Mouse (Mus musculus) inflammation-experienced regulatory T-cells, adult 6 months (primary cell): ENCODE measurements around the gene Manba. TPM values are rescaled to one million over a fixed set of nuclear protein-coding genes. Genes with fewer than 3 reads are reported as not detected.
A peak's percentile ranks its signal among the peaks of the same experiment; 100 is the strongest.

Source experiments
- ATAC-seq: one replicate; pipeline ENCODE4 v1.8.0; 2017
- polyA plus RNA-seq, 3 experiments: library from polyadenylated mRNA; unstranded; fragments of 100-300 nt; shearing (Covaris generic); gene quantifications; one replicate each; pipeline ENCODE4 v1.2.1; 2017

Manba gene
- polyA plus RNA-seq, 3 experiments from 2014 or later: 18.0 to 26.9 (median 26.4) TPM

DNA sequence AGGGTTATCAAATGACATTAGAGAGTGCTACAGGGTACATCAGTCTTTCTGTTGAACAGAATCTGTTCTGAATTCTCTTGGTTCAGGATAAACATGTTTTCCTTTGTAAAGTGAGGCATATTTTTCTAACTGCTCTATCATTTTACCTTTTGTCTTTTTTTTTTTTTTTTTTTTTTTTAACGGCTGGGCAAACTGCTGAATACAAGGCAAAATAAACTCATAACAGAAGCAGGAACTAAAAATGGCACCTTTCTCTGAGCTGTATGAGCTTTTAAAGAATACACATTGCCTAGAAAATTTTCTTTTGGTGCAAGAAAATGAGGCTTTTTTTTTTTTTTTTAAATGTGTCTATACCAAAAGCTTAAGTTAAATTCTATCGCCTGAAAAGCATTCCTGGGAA, 100.6 kb downstream of the Manba start:
- ATAC-seq: no peak

DNA sequence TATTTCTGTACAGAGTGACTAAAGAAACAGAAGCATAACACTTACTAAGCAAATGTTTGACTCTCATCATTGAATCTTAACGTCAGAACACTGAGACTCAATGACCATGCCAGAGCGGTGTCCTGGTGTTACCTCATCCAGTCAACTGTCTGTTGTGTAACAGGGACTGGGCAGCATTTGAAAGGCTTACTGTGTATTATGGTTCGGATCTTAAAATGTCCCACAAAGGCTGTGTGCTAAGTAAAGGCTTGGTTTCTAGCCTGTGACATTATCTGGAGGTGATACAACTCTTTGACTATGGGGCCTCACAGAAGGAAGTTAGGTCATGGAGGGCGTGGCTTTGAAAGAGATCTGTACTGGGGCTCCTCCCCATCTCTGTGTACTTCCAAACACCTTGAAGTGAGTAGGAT, 101.1 kb downstream of the Manba start:
- ATAC-seq: no peak

DNA sequence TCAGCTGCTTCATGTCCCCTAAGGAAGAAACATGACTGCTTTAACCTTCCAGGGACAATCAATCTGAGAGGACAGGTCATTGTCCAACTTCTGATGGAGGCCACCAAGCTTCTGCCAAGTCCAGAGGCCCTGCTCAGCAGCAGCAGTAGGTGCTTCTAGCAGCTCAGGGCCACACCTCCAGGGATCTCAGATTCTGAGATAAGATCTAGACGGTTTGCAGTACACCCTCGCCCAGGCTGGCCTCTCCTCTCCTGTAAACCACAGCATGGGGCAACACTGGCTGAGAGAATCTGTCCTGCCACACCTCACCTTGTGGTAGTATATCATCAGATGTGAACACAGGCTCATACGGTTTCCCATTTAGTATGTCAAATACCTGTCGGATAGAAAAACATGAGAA, 105.1 kb downstream of the Manba start:
- ATAC-seq: no peak

DNA sequence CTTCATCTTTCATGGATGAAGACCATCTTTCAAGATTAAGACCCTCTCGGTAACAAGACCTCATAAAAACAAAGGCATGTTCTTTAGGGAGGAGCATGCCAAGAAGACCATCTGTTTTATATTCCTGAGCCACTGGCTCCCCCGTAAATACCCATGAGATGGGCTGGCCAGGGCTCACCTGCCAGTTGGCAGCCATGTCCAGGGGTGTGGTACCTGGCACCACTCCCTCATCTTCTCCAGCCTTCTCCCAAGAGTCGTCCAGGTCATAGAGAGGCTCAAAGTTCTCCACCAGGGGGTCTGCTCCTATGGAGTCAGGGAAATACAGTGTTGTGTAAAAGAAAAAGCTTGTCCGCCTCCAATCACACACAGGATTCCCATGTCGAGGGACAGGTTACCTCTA, 106.0 kb downstream of the Manba start:
- ATAC-seq: no peak

DNA sequence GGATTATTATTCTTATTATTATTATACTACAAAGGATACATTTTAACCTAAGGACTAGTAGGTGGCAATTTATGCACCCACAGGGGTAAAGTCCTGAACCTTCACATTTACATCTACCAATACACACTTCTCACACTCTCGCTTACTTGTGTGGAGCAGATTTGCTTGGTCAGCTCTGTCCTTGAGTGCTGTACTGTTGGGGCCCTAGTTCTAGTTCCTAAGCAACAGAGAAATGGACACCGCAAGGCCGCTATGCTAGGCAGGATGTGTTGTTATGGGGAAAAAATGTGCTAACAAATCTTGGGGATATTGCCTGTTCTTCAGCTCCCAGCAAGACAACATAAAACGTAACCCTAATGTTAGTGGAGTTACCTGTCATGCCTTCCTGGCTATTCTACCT, 106.6 kb downstream of the Manba start:
- no peak for ATAC-seq

DNA sequence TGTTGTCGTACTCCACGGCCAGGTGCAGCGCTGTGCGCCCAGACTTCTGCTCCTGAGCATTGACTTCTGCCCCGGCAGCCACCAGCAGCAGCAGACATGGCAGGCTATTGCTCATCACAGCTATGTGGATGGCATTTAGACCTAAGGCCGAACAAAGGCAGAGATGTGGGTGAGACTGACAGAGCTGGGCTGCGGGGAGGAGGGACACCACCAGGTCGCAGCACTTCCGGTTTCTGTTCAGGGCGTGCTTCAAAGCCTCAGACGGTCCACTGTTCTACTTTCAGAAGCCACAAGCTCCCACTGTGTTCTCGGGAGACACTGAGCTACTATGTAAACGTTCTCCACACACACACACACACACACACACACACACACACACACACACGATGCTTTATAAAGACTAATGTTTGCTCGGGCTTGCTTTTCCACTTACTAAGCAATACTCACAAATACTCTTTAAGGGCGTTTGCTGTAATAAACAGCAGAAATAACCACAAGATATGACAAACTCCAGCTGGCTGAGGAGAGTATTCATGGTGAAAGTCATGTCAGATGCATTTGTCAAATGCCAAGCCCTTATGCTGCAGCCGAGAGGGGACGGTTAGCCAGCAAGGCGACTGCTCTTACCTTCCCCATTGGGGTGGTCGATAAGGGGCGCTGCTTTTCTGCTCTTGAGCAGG, 109.0 kb downstream of the Manba start:
- peak; percentile 87 for ATAC-seq

DNA sequence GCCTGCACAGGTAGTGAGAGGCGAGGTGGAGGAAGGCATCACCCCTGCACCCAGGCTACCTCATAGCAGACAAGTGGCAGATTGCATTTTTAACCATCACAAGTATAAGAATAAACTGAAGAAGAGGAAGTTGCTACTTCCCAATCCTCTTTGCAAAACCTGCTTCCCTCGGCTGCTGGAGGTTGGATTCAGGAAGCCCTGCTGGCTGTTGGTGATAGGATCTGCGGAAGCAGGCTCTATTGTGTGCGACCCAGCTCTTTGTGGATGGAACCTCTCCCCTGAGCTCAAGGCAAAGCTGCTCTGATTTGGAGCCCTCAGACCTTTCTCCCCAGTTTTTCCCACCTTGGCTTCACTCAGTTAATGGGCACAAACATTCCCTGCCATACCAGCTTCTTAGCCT, 111.6 kb downstream of the Manba start:
- ATAC-seq: no peak

DNA sequence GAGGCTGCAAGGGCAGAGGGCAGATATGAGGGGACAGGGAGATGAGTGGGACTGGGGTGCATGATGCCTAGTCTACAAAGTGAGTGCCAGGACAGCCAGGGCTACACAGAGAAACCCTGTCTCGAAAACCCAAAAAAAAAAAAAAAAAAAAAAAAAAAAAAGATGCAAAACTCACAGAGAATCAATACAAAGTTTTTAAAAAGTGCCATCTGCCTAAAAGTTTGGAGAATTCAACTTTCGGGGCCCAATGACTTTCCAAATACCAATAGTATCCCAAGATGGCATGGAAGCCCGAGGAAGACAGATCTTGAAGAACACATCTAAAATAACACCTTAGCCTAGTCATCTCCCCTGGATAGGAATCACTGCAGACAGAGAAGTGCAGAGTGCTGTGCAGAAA, 112.9 kb downstream of the Manba start:
- ATAC-seq: no peak

DNA sequence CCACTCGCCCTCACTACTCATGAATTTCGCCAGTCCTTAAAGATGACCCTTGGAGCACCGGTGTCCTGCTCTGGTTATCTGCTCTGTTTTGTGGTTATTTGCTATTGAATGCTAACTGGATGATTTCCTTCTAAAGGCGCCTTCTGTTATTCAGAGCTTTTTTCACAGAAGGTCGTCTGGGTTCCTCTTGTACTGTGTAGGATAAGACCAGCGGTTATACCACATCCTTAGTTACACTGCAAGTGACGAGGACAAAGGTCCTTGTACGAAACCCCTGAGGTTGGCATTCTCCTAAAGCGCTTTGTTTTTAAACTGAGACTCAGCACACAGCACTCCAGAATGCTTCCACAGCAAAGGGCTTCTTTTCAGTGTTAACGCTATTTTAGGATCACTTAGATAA, 117.3 kb downstream of the Manba start:
- peak; percentile 59 for ATAC-seq

DNA sequence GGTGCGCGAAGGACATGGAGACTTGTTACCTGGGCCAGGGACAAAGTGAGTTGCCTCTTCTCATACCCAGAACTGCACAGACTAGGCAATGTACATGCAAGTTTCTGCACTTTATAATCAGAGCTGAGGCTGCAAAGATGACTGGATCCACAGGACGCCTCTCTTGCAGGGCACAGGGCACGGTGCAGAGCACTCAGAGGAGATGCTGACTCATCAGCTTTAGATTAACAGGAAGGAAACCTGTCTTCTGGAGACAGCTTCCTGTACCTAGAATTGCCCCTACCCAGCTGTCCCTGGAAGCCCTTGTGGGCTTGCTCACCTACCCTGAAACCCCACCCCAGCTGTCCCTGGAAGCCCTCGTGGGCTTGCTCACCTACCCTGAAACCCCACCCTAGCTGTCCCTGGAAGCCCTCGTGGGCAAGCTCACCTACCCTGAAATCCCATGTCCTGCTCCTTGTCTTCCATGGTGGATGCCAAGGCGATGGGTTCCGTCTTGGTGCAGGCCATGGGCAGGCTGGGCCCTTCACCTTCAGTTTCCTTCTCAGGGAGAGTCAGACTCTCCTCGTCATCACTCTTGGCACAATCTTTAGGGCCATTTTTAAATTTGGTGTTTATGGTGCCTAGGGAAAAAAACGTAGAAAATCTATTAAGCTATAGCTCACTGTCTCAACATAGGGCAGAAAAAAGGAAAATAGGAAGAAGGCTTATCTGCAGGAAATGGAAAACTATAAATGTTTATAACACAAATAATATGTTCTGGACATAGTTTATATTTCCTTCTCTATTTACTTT, 119.4 kb downstream of the Manba start:
- ATAC-seq: peak; percentile 65

DNA sequence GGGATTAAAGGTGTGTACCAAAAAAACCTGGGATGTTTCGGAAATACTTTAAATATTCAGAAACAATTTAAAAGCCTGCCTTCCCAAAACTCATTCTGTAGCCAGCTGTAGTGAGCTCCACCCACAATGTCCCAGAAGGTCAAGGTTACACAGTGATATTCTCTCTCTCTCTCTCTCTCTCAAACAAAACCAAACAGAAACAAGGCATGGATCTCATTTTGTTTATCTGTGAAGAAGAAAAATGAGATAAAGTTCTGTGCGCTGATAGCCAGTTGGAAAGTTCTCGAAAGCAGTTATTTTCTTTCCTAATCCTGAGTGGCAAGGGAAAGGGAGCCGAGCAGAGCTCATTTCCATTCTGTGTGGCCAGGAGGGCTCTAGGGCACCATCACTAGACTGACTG, 120.1 kb downstream of the Manba start:
- ATAC-seq: no peak

DNA sequence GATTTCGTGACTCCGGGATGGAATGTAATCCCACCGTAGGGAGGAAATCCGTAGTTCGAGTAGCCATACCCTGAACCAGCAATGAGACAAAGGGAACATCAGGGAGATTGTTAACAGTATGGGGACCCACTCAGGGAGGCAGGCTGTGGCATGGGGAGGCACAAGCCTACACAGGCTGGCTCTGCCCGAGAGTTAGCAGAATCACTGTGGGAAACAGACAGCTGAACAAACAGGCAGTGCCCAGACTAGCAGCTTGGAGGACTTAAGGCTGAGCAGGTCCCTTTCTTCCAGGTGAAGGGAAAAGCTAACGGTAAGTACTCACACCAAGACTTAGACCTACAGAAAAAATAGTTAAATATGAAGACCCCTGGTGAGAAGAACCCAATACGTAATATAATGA, 121.2 kb downstream of the Manba start:
- ATAC-seq: no peak

DNA sequence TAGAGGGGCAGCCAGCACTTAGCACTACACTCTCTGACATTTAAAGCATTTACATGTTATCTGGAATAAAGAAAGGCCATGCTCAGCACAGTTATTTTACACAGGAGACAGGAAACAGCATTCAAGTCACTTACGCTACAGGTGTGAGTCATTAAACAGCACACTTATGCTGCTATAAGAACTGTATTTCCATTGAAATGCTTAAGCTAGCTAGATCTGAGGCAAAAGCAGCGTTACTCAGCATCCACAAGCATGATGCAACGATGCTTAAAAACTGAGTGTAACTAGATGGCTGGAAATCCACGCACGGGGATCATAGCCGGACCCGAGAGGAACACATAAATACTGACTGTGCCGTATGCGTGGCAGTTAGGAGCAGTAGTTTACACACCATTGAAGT, 121.6 kb downstream of the Manba start:
- peak; percentile 30 for ATAC-seq

DNA sequence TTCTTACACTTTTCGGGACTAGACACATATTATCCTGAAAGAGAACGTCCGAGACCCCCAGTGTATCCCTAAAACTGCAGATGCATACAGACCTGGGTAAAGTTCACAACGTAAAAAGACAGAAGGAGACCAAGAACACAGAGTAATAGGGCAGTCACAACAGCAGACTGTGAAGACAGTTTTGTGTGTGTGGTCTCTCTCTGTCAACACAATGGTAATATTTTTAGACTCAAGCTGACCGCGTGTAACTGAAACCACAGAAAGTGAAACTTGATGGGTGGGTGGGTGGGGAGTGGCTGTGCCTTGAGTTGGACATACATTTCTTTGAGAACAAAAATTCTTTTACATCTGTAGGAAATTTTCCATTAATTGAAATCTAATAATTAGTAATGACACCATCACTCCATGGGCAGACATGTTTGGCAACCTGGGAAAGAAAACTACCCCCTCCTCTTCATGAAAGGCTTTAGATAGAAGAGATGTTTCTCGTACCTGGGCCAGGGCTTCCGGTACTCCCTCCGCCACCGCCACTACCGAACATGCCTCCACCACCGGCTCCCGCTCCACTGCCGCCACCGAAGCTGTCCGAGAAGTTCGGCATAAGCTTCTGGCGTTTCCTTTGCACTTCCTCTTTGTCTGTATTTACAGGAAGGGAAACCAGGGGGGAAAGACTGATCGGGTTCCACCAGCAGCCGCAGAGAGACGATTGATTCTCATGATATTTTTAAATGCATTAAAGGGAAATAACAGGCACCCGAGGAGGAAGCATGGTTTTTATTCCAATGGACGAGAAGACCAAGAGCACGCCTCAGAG, 122.5 kb downstream of the Manba start:
- peak; percentile 12 for ATAC-seq

DNA sequence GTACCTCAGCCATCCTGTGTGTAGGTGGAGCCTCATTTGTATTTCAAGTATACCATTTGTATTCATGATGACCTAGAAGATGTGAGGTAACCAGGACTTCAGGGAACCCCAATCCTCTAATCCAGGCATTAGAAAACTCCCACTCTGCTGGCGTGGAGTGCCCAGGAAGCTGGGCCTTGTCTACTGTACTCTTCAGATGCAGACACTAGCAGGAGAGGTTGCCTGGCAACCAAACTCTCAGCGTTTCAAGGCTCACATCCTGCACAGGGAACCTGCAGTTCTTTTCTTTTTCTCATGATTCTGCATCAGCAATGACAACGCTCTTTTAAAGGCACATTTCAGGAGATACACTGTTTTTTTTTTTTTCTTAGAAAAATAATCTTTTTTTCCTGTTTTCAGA, 124.8 kb downstream of the Manba start:
- ATAC-seq: peak; percentile 80

DNA sequence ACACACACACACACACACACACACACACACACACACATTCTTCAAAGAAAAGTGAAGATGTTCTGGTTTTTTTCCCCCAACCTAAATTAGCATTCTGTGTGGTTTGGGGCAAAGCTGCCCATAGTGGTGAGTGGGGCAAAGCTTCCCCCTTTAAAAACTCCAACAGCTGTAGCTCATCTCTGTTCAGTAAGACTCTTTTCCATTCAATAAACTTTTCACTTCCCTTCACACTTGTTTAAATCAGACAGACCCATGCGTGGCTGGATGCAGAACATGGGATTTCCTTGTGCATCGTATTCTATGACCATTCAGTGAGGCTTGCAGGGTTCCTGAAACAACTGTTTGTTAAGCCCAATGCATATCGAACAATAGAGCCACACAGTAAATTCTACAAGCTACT, 129.0 kb downstream of the Manba start:
- no peak for ATAC-seq

DNA sequence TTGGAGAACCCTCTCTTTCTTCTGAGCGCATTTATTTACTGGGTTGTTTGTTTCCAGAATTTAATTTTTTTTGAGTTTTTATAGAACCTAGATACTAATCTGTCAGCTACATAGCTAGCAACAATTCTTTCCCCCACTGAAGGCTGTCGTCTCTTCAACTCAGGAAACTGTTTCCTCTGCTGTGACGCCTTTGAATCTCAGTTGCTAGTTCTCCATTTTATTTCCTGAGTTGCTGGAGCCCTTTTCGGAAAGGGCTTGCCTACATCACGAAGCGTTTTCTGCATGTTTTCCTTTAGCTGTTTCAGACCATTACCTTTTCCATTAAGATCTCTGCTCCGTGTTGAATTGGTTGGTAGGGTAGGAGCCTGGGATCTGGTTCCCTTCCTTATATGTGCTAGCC, 131.3 kb downstream of the Manba start:
- no peak for ATAC-seq

Other genes starting within 250 kb of the Manba start
- gene Bdh2, start 204.4 kb upstream of the Manba start, polyA plus RNA-seq: under 1 TPM in 1 of 3 experiments, not detected in 2; 0.77 TPM
- gene Slc9b2, start 177.9 kb upstream of the Manba start, polyA plus RNA-seq: 10 to 100 TPM in 2 of 3 experiments, 1 to 10 TPM in 1; 8.3 to 20.3 (median 12.1) TPM
- gene Slc9b1, start 137.6 kb upstream of the Manba start, polyA plus RNA-seq: under 1 TPM in 1 of 3 experiments, not detected in 2; 0.44 TPM
- gene Cisd2, start 61.7 kb upstream of the Manba start, polyA plus RNA-seq: 10 to 100 TPM; 56.9 to 78.1 (median 68.0) TPM
- 100 to 1,000 TPM; 322 to 504 (median 355) TPM for gene Ube2d3, start 47.5 kb upstream of the Manba start, polyA plus RNA-seq
- 100 to 1,000 TPM in 2 of 3 experiments, 10 to 100 TPM in 1; 95.7 to 123 (median 121) TPM for gene Nfkb1, start 205.9 kb downstream of the Manba start, polyA plus RNA-seq